8 mouse cellular contexts compared by ENCODE assay signal in the genomic region with DNA sequence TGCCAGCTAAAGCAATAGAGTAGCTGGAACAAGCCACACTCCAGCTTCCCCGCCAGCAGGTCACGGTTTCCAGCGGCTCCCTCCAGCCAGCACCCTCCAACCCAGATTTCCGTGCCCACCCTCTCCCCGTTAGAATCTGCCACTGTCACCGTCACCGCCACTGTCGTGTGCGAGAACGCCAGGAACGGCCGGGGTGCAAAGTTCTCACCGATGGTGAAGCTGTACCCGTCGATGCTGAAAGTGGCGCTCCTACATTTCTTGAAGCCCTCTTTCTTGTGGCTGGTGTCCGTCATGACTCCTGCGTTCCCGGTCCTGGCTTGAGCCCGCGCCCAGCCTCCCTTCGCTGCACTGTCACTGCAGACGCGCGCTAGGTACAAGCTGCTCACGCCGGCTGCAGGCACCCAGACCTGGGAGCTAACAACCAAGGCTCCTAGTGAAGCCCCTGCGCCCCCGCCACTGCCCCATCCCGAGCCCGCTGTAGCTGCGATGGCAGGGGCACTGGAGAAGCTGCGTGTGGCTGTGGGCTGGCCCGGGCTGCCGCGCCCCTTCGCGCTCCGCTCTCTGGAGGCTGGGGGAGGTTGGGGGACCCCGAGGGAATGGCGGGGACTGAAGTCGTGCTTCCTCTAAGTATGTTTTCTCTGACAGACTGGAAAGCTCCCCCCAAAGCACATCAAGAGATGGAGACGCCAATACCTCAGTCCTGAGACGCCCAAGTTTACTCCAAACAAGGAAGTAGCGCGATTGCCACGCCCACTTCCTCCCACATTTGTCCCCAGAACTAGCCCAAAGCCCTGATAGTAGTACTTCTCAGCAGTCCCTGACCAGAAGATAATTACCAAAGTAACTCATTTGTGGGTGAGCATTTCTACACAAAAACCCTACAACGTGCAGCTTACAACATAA. TPM values are rescaled to one million over a fixed set of nuclear protein-coding genes. Genes with fewer than 3 reads are reported as not detected.
DNase-seq lines count a peak whose midpoint lies in the region; ATAC-seq and TF ChIP-seq lines count a peak whose summit lies in the region.

Pde1c (minus strand) TSS at position 634 of the 903 bp plus-strand sequence.

- H3K9me3 ChIP-seq in forebrain, embryonic 13.5 days (replicated peaks), result no peaks in the 10 kb centered on the region
- no peaks in the 10 kb centered on the region for H3K9me3 ChIP-seq in hindbrain, embryonic 13.5 days
- no peaks in the 10 kb centered on the region for H3K9me3 ChIP-seq in limb, embryonic 13.5 days
- no peaks in the 10 kb centered on the region for H3K9me3 ChIP-seq in midbrain, embryonic 12.5 days
- no peaks in the 10 kb centered on the region for H3K9me3 ChIP-seq in stomach, embryonic 16.5 days (replicated peaks; ENCODE audit: control insufficient read depth, low read length)

- peak within 1 kb of the TSS; percentile 76 for H3K9ac ChIP-seq in forebrain, embryonic 13.5 days
- H3K9ac ChIP-seq in hindbrain, embryonic 13.5 days, result peak within 1 kb of the TSS; percentile 77
- peak within 1 kb of the TSS; percentile 75 for H3K9ac ChIP-seq in limb, embryonic 13.5 days
- H3K9ac ChIP-seq in midbrain, embryonic 12.5 days (replicated peaks), result peak within 1 kb of the TSS; percentile 73
- peak within 1 kb of the TSS; percentile 73 for H3K9ac ChIP-seq in stomach, embryonic 16.5 days (ENCODE audit: low read length)

- TF ChIP-seq POLR2A in brain, embryonic 14.5 days (IDR thresholded peaks at IDR 0.05; ENCODE audit: borderline replicate concordance, extremely low read depth, insufficient read depth, insufficient read length, poor library complexity, severe bottlenecking), result no peak

- no peaks in the 10 kb centered on the region for H3K27me3 ChIP-seq in forebrain, embryonic 13.5 days
- H3K27me3 ChIP-seq in hindbrain, embryonic 13.5 days, result peaks cover 10% of the 10 kb centered on the region
- peaks cover 9% of the 10 kb centered on the region for H3K27me3 ChIP-seq in limb, embryonic 13.5 days
- peaks cover 8% of the 10 kb centered on the region for H3K27me3 ChIP-seq in midbrain, embryonic 12.5 days
- H3K27me3 ChIP-seq in stomach, embryonic 16.5 days (ENCODE audit: control insufficient read depth, insufficient read depth, low read length), result no peaks in the 10 kb centered on the region

- H3K4me1 ChIP-seq in forebrain, embryonic 13.5 days, result 0 out of 2 replicates have a peak, but pooled peaks cover 5% of the 10 kb centered on the region
- no peaks in the 10 kb centered on the region for H3K4me1 ChIP-seq in hindbrain, embryonic 13.5 days (replicated peaks)
- no peaks in the 10 kb centered on the region for H3K4me1 ChIP-seq in limb, embryonic 13.5 days
- no peaks in the 10 kb centered on the region; the same call in 1 of the 2 replicates for H3K4me1 ChIP-seq in midbrain, embryonic 12.5 days
- H3K4me1 ChIP-seq in stomach, embryonic 16.5 days (ENCODE audit: control insufficient read depth, insufficient read depth, low read length), result no peaks in the 10 kb centered on the region

- peak; percentile 88 for ATAC-seq in forebrain, embryonic 13.5 days
- peak; percentile 88 for ATAC-seq in hindbrain, embryonic 13.5 days (ENCODE audit: low FRiP score)
- ATAC-seq in limb, embryonic 13.5 days (ENCODE audit: low FRiP score, low read depth), result peak; percentile 65; the same call in 1 of the 2 replicates
- ATAC-seq in midbrain, embryonic 12.5 days (ENCODE audit: low FRiP score, low read depth), result peak; percentile 86
- peak; percentile 62; the same call in 1 of the 2 replicates for ATAC-seq in stomach, embryonic 16.5 days (ENCODE audit: insufficient read depth, low FRiP score)

- H3K36me3 ChIP-seq in forebrain, embryonic 13.5 days (ENCODE audit: poor library complexity, severe bottlenecking), result no peaks in the 10 kb centered on the region
- no peaks in the 10 kb centered on the region for H3K36me3 ChIP-seq in hindbrain, embryonic 13.5 days
- no peaks in the 10 kb centered on the region for H3K36me3 ChIP-seq in limb, embryonic 13.5 days
- no peaks in the 10 kb centered on the region for H3K36me3 ChIP-seq in midbrain, embryonic 12.5 days
- no peaks in the 10 kb centered on the region for H3K36me3 ChIP-seq in stomach, embryonic 16.5 days (ENCODE audit: control insufficient read depth, insufficient read depth, low read length)

- H3K27ac ChIP-seq in forebrain, embryonic 13.5 days, result no peak within 1 kb of the TSS
- peak within 1 kb of the TSS; percentile 13; the same call in 1 of the 2 replicates for H3K27ac ChIP-seq in hindbrain, embryonic 13.5 days
- H3K27ac ChIP-seq in limb, embryonic 13.5 days, result no peak within 1 kb of the TSS
- H3K27ac ChIP-seq in midbrain, embryonic 12.5 days (replicated peaks), result no peak within 1 kb of the TSS
- H3K27ac ChIP-seq in stomach, embryonic 16.5 days (ENCODE audit: low read length), result no peak within 1 kb of the TSS

- peak within 1 kb of the TSS; percentile 76 for H3K4me3 ChIP-seq in forebrain, embryonic 13.5 days
- peak within 1 kb of the TSS; percentile 69 for H3K4me3 ChIP-seq in hindbrain, embryonic 13.5 days
- peak within 1 kb of the TSS; percentile 73 for H3K4me3 ChIP-seq in limb, embryonic 13.5 days
- H3K4me3 ChIP-seq in midbrain, embryonic 12.5 days, result peak within 1 kb of the TSS; percentile 78
- peak within 1 kb of the TSS; percentile 76 for H3K4me3 ChIP-seq in stomach, embryonic 16.5 days (replicated peaks; ENCODE audit: low read length)

- no peak for TF ChIP-seq CTCF in brain, embryonic 14.5 days (IDR thresholded peaks at IDR 0.05; ENCODE audit: borderline replicate concordance, extremely low read depth, insufficient read depth, insufficient read length)

- H3K4me2 ChIP-seq in forebrain, embryonic 13.5 days, result peak within 1 kb of the TSS; percentile 95
- H3K4me2 ChIP-seq in hindbrain, embryonic 13.5 days, result peak within 1 kb of the TSS; percentile 94
- peak within 1 kb of the TSS; percentile 96 for H3K4me2 ChIP-seq in limb, embryonic 13.5 days (replicated peaks)
- peak within 1 kb of the TSS; percentile 92 for H3K4me2 ChIP-seq in midbrain, embryonic 12.5 days (replicated peaks)
- peak within 1 kb of the TSS; percentile 99 for H3K4me2 ChIP-seq in stomach, embryonic 16.5 days (ENCODE audit: low read depth, low read length)

- peak; percentile 5 for DNase-seq in gastrocnemius, adult 18-20 months (ENCODE audit: low spot score)
- no peak for DNase-seq in gastrocnemius, adult 8-10 months (ENCODE audit: low spot score in 2 of 2)
- peak; percentile 63 for DNase-seq in brain, embryonic 14.5 days (ENCODE audit: low read depth)

- WGBS in forebrain, embryonic 13.5 days, result under 1% methylated on average over 48 of the region's 48 CpGs
- WGBS in hindbrain, embryonic 13.5 days, result under 1% methylated on average over 48 of the region's 48 CpGs
- WGBS in limb, embryonic 13.5 days, result under 1% methylated on average over 46 of the region's 48 CpGs
- WGBS in midbrain, embryonic 12.5 days, result under 1% methylated on average over 48 of the region's 48 CpGs
- under 1% methylated on average over 48 of the region's 48 CpGs for WGBS in stomach, embryonic 16.5 days

RNA-seq across cellular contexts. Expression of gene Pde1c, which starts in this region (rescaled TPM):
- total RNA-seq in gastrocnemius, adult 18-20 months (2021), result under 1 TPM; 0.43 to 0.55 TPM
- total RNA-seq in gastrocnemius, adult 8-10 months (2022), result under 1 TPM; 0.46 to 0.87 (median 0.68) TPM
- polyA plus RNA-seq in brain, embryonic 14.5 days (2012; rRNA removed), result 9.3 and 10.7 TPM in 2 replicates
- 7.8 and 9.6 TPM in 2 replicates for polyA plus RNA-seq in forebrain, embryonic 13.5 days (2015; fragmentation: Nextera tagmentation; extraction: Ambion mirVana)
- 13.8 and 16.2 TPM in 2 replicates for polyA plus RNA-seq in hindbrain, embryonic 13.5 days (2015; fragmentation: Nextera tagmentation; extraction: Ambion mirVana)
- 3.2 and 3.5 TPM in 2 replicates for polyA plus RNA-seq in limb, embryonic 13.5 days (2015; fragmentation: Nextera tagmentation; extraction: Ambion mirVana)
- polyA plus RNA-seq in midbrain, embryonic 12.5 days (2016; fragmentation: Nextera tagmentation; extraction: Ambion mirVana), result 7.0 and 7.4 TPM in 2 replicates
- polyA plus RNA-seq in stomach, embryonic 16.5 days (2015; fragmentation: Nextera tagmentation; extraction: Ambion mirVana), result 2.7 and 3.3 TPM in 2 replicates

Comparison
In these comparisons a context has a peak if more than half of its experiments do, and no peak if none do; other contexts are left out.
1. Peak in DNase-seq in gastrocnemius, adult 18-20 months; RNA of the gene not detected or under 1 TPM.